In genomic region chr17:23969231-23969630, GRCm38 (mm10) we compare ENCODE assay signal across 8 mouse cellular contexts. TPM values are rescaled to one million over a fixed set of nuclear protein-coding genes. Genes with fewer than 3 reads are reported as not detected.
A peak's percentile ranks its signal among the peaks of the same experiment; 100 is the strongest.
DNase-seq lines count a peak whose midpoint lies in the region; ATAC-seq and TF ChIP-seq lines count a peak whose summit lies in the region.

No protein-coding gene starts in this region.

- TF ChIP-seq CTCF in left cerebral cortex, adult 2 months (IDR thresholded peaks at IDR 0.05): peak; percentile 76

- H3K9me3 ChIP-seq in midbrain, embryonic 14.5 days (ENCODE audit: control insufficient read depth, low read length): no peaks in the 10 kb centered on the region

- H3K4me3 ChIP-seq in left cerebral cortex, adult 2 months: no peak overlapping the region
- H3K4me3 ChIP-seq in midbrain, embryonic 14.5 days (replicated peaks; ENCODE audit: low read depth, low read length): no peak overlapping the region

- no peak overlapping the region for H3K9ac ChIP-seq in midbrain, embryonic 14.5 days (replicated peaks; ENCODE audit: low read length)

- ATAC-seq in frontal cortex, adult (ENCODE audit: low TSS enrichment): no peak
- no peak for ATAC-seq in midbrain, embryonic 14.5 days (ENCODE audit: low FRiP score, low TSS enrichment)

- no peaks in the 10 kb centered on the region for H3K4me1 ChIP-seq in midbrain, embryonic 14.5 days (ENCODE audit: control insufficient read depth, insufficient read depth, low read length)

- no peaks in the 10 kb centered on the region for H3K27me3 ChIP-seq in midbrain, embryonic 14.5 days (ENCODE audit: control insufficient read depth, insufficient read depth, low read length)

- intact Hi-C loops in heart, postnatal 10 days (cut with DNase I): loop anchor here (2.0 kb wide), 1 partner anchor 24 kb away; no protein-coding TSS in a partner anchor
- intact Hi-C loops in left cerebral cortex, adult 2 months (cut with DNase I): loop anchor here (2.0 kb wide), 1 partner anchor 24 kb away; no protein-coding TSS in a partner anchor

- no peaks in the 10 kb centered on the region for H3K36me3 ChIP-seq in midbrain, embryonic 14.5 days (ENCODE audit: control insufficient read depth, insufficient read depth, low read length)

- no peak overlapping the region for H3K27ac ChIP-seq in left cerebral cortex, adult 2 months
- H3K27ac ChIP-seq in midbrain, embryonic 14.5 days (replicated peaks; ENCODE audit: low read depth, low read length): no peak overlapping the region

- peak; percentile 49 to 89 for DNase-seq in frontal cortex, adult 2 months (ENCODE audit: extremely low spot score in 1 of 2, low spot score in 1 of 2)
- DNase-seq in Muller cell, postnatal 12 days (ENCODE audit: inconsistent ontology term): peak; percentile 18
- DNase-seq in cerebellum, adult 9-11 months: peak; percentile 47
- DNase-seq in heart, postnatal 10 days: peak; percentile 71 to 84
- peak; percentile 60 to 75 for DNase-seq in left cerebral cortex, adult 2 months (ENCODE audit: extremely low spot score in 1 of 2, low spot score in 2 of 2)
- DNase-seq in midbrain, embryonic 14.5 days: peak; percentile 82
- peak; percentile 41 to 60 for DNase-seq in spleen, postnatal 36 days (ENCODE audit: low spot score in 2 of 2)

- WGBS in midbrain, embryonic 14.5 days: 3% methylated on average over 1 of the region's 1 CpGs

- H3K4me2 ChIP-seq in midbrain, embryonic 14.5 days (ENCODE audit: low read length): no peak overlapping the region

RNA-seq across cellular contexts. Expression of gene Prss30, which starts 11.1 kb away (rescaled TPM):
- polyA plus RNA-seq in frontal cortex, adult 2 months (2012; rRNA removed): 1.0 and 4.4 TPM in 2 replicates
- not detected for total RNA-seq in heart, postnatal 10 days (2021)
- total RNA-seq in left cerebral cortex, adult 2 months (2021): 1 to 10 TPM in 1 of 2 experiments, under 1 TPM in 1; 0.45 to 1.1 TPM
- polyA plus RNA-seq in midbrain, embryonic 14.5 days (2014; fragmentation: Nextera tagmentation; extraction: Ambion mirVana): not detected in 2 replicates

RNA-seq across cellular contexts. Expression of gene Sbpl, which starts 14.2 kb away (rescaled TPM):
- not detected in 2 replicates for polyA plus RNA-seq in frontal cortex, adult 2 months (2012; rRNA removed)
- total RNA-seq in heart, postnatal 10 days (2021): not detected
- not detected for total RNA-seq in left cerebral cortex, adult 2 months (2021)
- polyA plus RNA-seq in midbrain, embryonic 14.5 days (2014; fragmentation: Nextera tagmentation; extraction: Ambion mirVana): not detected in 2 replicates

RNA-seq across cellular contexts. Expression of gene Sbp, which starts 27.8 kb away (rescaled TPM):
- polyA plus RNA-seq in frontal cortex, adult 2 months (2012; rRNA removed): not detected in 2 replicates
- not detected for total RNA-seq in heart, postnatal 10 days (2021)
- total RNA-seq in left cerebral cortex, adult 2 months (2021): not detected
- polyA plus RNA-seq in midbrain, embryonic 14.5 days (2014; fragmentation: Nextera tagmentation; extraction: Ambion mirVana): not detected in 2 replicates

RNA-seq across cellular contexts. Expression of gene Prss22, which starts 28.7 kb away (rescaled TPM):
- 1.4 and 1.8 TPM in 2 replicates for polyA plus RNA-seq in frontal cortex, adult 2 months (2012; rRNA removed)
- total RNA-seq in heart, postnatal 10 days (2021): not detected
- total RNA-seq in left cerebral cortex, adult 2 months (2021): 1 to 10 TPM in 1 of 2 experiments, under 1 TPM in 1; 0.70 to 1.5 TPM
- not detected in 2 replicates for polyA plus RNA-seq in midbrain, embryonic 14.5 days (2014; fragmentation: Nextera tagmentation; extraction: Ambion mirVana)

RNA-seq across cellular contexts. Expression of gene Dcpp3, which starts 52.0 kb away (rescaled TPM):
- polyA plus RNA-seq in frontal cortex, adult 2 months (2012; rRNA removed): not detected in 2 replicates
- total RNA-seq in heart, postnatal 10 days (2021): not detected
- total RNA-seq in left cerebral cortex, adult 2 months (2021): not detected
- not detected in 2 replicates for polyA plus RNA-seq in midbrain, embryonic 14.5 days (2014; fragmentation: Nextera tagmentation; extraction: Ambion mirVana)

Comparison
In these comparisons a context has a peak if more than half of its experiments do, and no peak if none do; other contexts are left out.
1. DNase-seq: peak in every context shown above with its lines; median percentile 82 in midbrain, embryonic 14.5 days; 78 in heart, postnatal 10 days; 69 in frontal cortex, adult 2 months; 68 in left cerebral cortex, adult 2 months; 50 in spleen, postnatal 36 days; 47 in cerebellum, adult 9-11 months; 18 in Muller cell, postnatal 12 days.